Mouse (Mus musculus) embryonic fibroblast, embryonic 13.5 days (primary cell): Measurements from ENCODE around the gene Ruvbl2.

Experiments used
- CTCF ChIP-seq: IDR thresholded peaks from 2 replicates; pipeline ENCODE4 v1.5.1; 2011; ENCODE audit warnings: mild to moderate bottlenecking, control low read depth, low read length, moderate library complexity, borderline replicate concordance; ENCODE audit not compliant: insufficient read depth
- POLR2A ChIP-seq: IDR thresholded peaks from 2 replicates; pipeline ENCODE4 v1.6.1; 2011; ENCODE audit warnings: low read depth, mild to moderate bottlenecking, control low read depth, low read length, moderate library complexity

DNA sequence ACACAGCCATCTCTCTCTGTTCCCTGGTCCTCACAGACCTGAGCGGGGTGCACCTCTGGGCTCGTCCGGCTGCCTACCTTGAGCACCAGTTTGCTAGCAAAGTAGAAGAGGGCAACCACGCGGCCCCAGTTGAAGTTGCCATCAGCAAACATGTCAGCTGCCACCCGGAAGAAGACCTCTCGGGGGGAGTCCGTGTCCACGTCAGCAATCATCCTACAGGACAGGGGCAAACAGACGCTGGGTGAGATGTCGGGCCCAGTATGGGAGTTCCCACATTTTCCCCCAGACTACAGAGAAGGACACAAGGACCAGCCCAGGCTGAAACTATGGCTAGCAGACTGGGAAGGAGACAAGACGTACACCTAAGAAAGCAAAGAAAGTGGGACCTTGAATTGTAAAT lies 27.2 kb upstream of the Ruvbl2 start:
- TF ChIP-seq POLR2A (no peak), CTCF (no peak)
